Mouse (Mus musculus) hindbrain, postnatal 0 days (tissue): Measurements from ENCODE around the gene Sh3tc1. TPM values are rescaled to one million over a fixed set of nuclear protein-coding genes. Genes with fewer than 3 reads are reported as not detected.
A peak's percentile ranks its signal among the peaks of the same experiment; 100 is the strongest.

ENCODE experiments used
- ATAC-seq: fragments of 200-750 bp; cut with Nextera tagmentation; 2 replicates; pipeline ENCODE4 v1.8.0; 2017; ENCODE audit warnings: mild to moderate bottlenecking, moderate TSS enrichment, moderate library complexity
- DNase-seq: peaks from one replicate; pipeline ENCODE4 v3.0.0-alpha.2; 2015; ENCODE audit warnings: low spot score
- H3K27ac ChIP-seq: fragments of 300-500 bp; sonication (generic); 2 replicates; pipeline ENCODE4 v1.5.1; 2014; ENCODE audit warnings: mild to moderate bottlenecking
- H3K27me3 ChIP-seq: fragments of 300-500 bp; sonication (generic); 2 replicates; pipeline ENCODE4 v1.6.1; 2014; ENCODE audit warnings: low read length, mixed read lengths; ENCODE audit not compliant: insufficient read depth
- H3K36me3 ChIP-seq: fragments of 300-500 bp; sonication (generic); 2 replicates; pipeline ENCODE4 v1.6.1; 2014; ENCODE audit warnings: low read length, mixed read lengths; ENCODE audit not compliant: insufficient read depth
- H3K4me1 ChIP-seq: fragments of 300-500 bp; sonication (generic); 2 replicates; pipeline ENCODE4 v1.6.1; 2014; ENCODE audit warnings: antibody characterized with exemption, low read length, mixed read lengths; ENCODE audit not compliant: insufficient read depth
- H3K4me2 ChIP-seq: fragments of 300-500 bp; sonication (generic); 2 replicates; pipeline ENCODE4 v1.6.1; 2014; ENCODE audit warnings: low read depth, mild to moderate bottlenecking, low read length, moderate library complexity, mixed read lengths
- H3K4me3 ChIP-seq: fragments of 300-500 bp; sonication (generic); 2 replicates; pipeline ENCODE4 v1.5.1; 2014; ENCODE audit warnings: low read length
- H3K9ac ChIP-seq: fragments of 300-500 bp; sonication (generic); replicated peaks from 2 replicates; pipeline ENCODE4 v1.6.1; 2014; ENCODE audit warnings: mild to moderate bottlenecking, low read length, moderate library complexity, mixed read lengths
- H3K9me3 ChIP-seq: fragments of 300-500 bp; sonication (generic); 2 replicates; pipeline ENCODE4 v1.6.1; 2016; ENCODE audit warnings: low read length, mixed read lengths
- CTCF ChIP-seq: IDR thresholded peaks from 2 replicates; pipeline ENCODE4 v1.5.1; 2016; ENCODE audit warnings: antibody characterized with exemption, control low read depth, low read depth
- WGBS: fragments of 180-500 bp; shearing (Covaris S2); extraction: QIAGEN DNeasy Blood & Tissue Kit; methylation state at CpG from one replicate; pipeline ENCODE4 v1.1.7; 2014; 5-methylcytosine and 5-hydroxymethylcytosine counted together
- polyA plus RNA-seq: library from polyadenylated mRNA; unstranded; fragments of >200 nt; fragmentation: Nextera tagmentation; extraction: Ambion mirVana; gene quantifications from 2 replicates; pipeline ENCODE4 v1.2.1, GENCODE M21; 2015
- total RNA-seq: library from RNA; depleted of rRNA; stranded (reverse); fragments of >200 nt; gene quantifications from 2 replicates; pipeline ENCODE4 v1.2.3, GENCODE M21; 2014

Sh3tc1 gene
- total and polyA plus RNA-seq, 2 experiments from 2014 or later: 2.0 to 4.1 TPM

- Histone ChIP-seq H3K4me3 (no peak overlapping the region), H3K4me1 (no peaks in the 10 kb centered on the region), H3K9ac (no peak overlapping the region), H3K9me3 (no peaks in the 10 kb centered on the region), H3K36me3 (no peaks in the 10 kb centered on the region), H3K4me2 (no peak overlapping the region), H3K27ac (no peak overlapping the region), H3K27me3 (no peaks in the 10 kb centered on the region)
- no peak for TF ChIP-seq CTCF
- WGBS: 91% methylated on average over 4 of the region's 4 CpGs
- no peak for ATAC-seq
- no peak for DNase-seq
Observed at GRCm38 (mm10) chr5:35703814-35704213, 36.0 kb downstream of the Sh3tc1 start.

- Histone ChIP-seq H3K4me1 (no peaks in the 10 kb centered on the region), H3K4me2 (no peak overlapping the region), H3K9ac (no peak overlapping the region), H3K4me3 (no peak overlapping the region), H3K9me3 (no peaks in the 10 kb centered on the region), H3K36me3 (no peaks in the 10 kb centered on the region), H3K27ac (no peak overlapping the region), H3K27me3 (no peaks in the 10 kb centered on the region)
- 88% methylated on average over 8 of the region's 8 CpGs for WGBS
- TF ChIP-seq CTCF: no peak
- no peak for DNase-seq
- no peak for ATAC-seq
Observed at GRCm38 (mm10) chr5:35703183-35703582, 36.6 kb downstream of the Sh3tc1 start.

GRCm38 (mm10) chr5:35702582-35703140, 37.1 kb downstream of the Sh3tc1 start:
- H3K27ac ChIP-seq: no peak overlapping the region
- H3K4me3 ChIP-seq: no peak overlapping the region
- 62% methylated on average over 4 of the region's 4 CpGs for WGBS
- no peak overlapping the region for H3K4me2 ChIP-seq
- H3K36me3 ChIP-seq: no peaks in the 10 kb centered on the region
- no peaks in the 10 kb centered on the region for H3K27me3 ChIP-seq
- TF ChIP-seq CTCF: no peak
- DNase-seq: no peak
- no peak overlapping the region for H3K9ac ChIP-seq
- no peaks in the 10 kb centered on the region for H3K9me3 ChIP-seq
- no peak for ATAC-seq
- no peaks in the 10 kb centered on the region for H3K4me1 ChIP-seq

- Histone ChIP-seq H3K36me3 (no peaks in the 10 kb centered on the region), H3K4me1 (no peaks in the 10 kb centered on the region), H3K27ac (no peak overlapping the region), H3K4me3 (no peak overlapping the region), H3K9me3 (no peaks in the 10 kb centered on the region), H3K4me2 (no peak overlapping the region), H3K9ac (no peak overlapping the region), H3K27me3 (no peaks in the 10 kb centered on the region)
- TF ChIP-seq CTCF: peak; percentile 81
- WGBS: 54% methylated on average over 6 of the region's 6 CpGs
- ATAC-seq (no peak), DNase-seq (peak; percentile 69)
Observed at GRCm38 (mm10) chr5:35701042-35701441, 38.7 kb downstream of the Sh3tc1 start.

- Histone ChIP-seq H3K36me3 (no peaks in the 10 kb centered on the region), H3K9me3 (no peaks in the 10 kb centered on the region), H3K9ac (no peak overlapping the region), H3K4me3 (no peak overlapping the region), H3K27me3 (no peaks in the 10 kb centered on the region), H3K4me2 (no peak overlapping the region), H3K27ac (no peak overlapping the region), H3K4me1 (no peaks in the 10 kb centered on the region)
- WGBS: 25% methylated on average over 5 of the region's 5 CpGs
- ATAC-seq (peak; percentile 49; the same call in 1 of the 2 replicates), DNase-seq (peak; percentile 60)
- TF ChIP-seq CTCF: peak; percentile 66
Observed at GRCm38 (mm10) chr5:35695815-35696214, 44.0 kb downstream of the Sh3tc1 start.

GRCm38 (mm10) chr5:35693638-35694037, 46.1 kb downstream of the Sh3tc1 start:
- no peak for TF ChIP-seq CTCF
- Histone ChIP-seq H3K4me1 (0 out of 2 replicates have a peak, but pooled peaks cover 4% of the 10 kb centered on the region), H3K27ac (no peak overlapping the region), H3K9ac (no peak overlapping the region), H3K9me3 (no peaks in the 10 kb centered on the region), H3K4me2 (no peak overlapping the region), H3K36me3 (no peaks in the 10 kb centered on the region), H3K4me3 (no peak overlapping the region), H3K27me3 (no peaks in the 10 kb centered on the region)
- ATAC-seq (no peak), DNase-seq (no peak)
- 80% methylated on average over 4 of the region's 4 CpGs for WGBS

- 0 out of 2 replicates have a peak, but pooled peaks cover 4% of the 10 kb centered on the region for H3K4me1 ChIP-seq
- no peak overlapping the region for H3K9ac ChIP-seq
- H3K36me3 ChIP-seq: no peaks in the 10 kb centered on the region
- no peaks in the 10 kb centered on the region for H3K27me3 ChIP-seq
- no peak for ATAC-seq
- H3K27ac ChIP-seq: no peak overlapping the region
- H3K4me2 ChIP-seq: no peak overlapping the region
- no peak for TF ChIP-seq CTCF
- no peak for DNase-seq
- H3K4me3 ChIP-seq: no peak overlapping the region
- 52% methylated on average over 11 of the region's 11 CpGs for WGBS
- no peaks in the 10 kb centered on the region for H3K9me3 ChIP-seq
Observed at GRCm38 (mm10) chr5:35691246-35691645, 48.5 kb downstream of the Sh3tc1 start.
